Mouse (Mus musculus) brain, embryonic 14.5 days (tissue): Measurements from ENCODE around the gene Cradd. TPM values are rescaled to one million over a fixed set of nuclear protein-coding genes. Genes with fewer than 3 reads are reported as not detected.

Source experiments
- DNase-seq: peaks from one replicate; pipeline ENCODE4 v3.0.0-alpha.2; 2011; ENCODE audit warnings: low read depth
- CTCF ChIP-seq: fragments of 200-500 bp; IDR thresholded peaks from 2 replicates; pipeline ENCODE4 v1.5.1; 2012; ENCODE audit warnings: inconsistent platforms, mild to moderate bottlenecking, moderate library complexity, borderline replicate concordance; ENCODE audit not compliant: insufficient read depth, insufficient read length; ENCODE audit errors: extremely low read depth
- POLR2A ChIP-seq: fragments of 200-500 bp; IDR thresholded peaks from 2 replicates; pipeline ENCODE4 v1.6.1; 2012; ENCODE audit warnings: mild to moderate bottlenecking, inconsistent platforms, borderline replicate concordance; ENCODE audit not compliant: poor library complexity, insufficient read depth, insufficient read length, severe bottlenecking; ENCODE audit errors: extremely low read depth
- polyA plus RNA-seq: library from polyadenylated mRNA; depleted of rRNA; stranded (reverse); fragments of >200 nt; gene quantifications from 2 replicates; pipeline ENCODE4 v1.2.3, GENCODE M21; 2012

Gene Cradd
- polyA plus RNA-seq, 1 experiment = 10.1 TPM

GRCm38 (mm10) chr10:95254046-95254445 lies 69.9 kb downstream of the Cradd start:
- DNase-seq = no peak
- TF ChIP-seq CTCF (no peak), POLR2A (no peak)

GRCm38 (mm10) chr10:95251674-95252073 lies 72.3 kb downstream of the Cradd start:
- DNase-seq = no peak
- TF ChIP-seq CTCF (no peak), POLR2A (no peak)

- DNase-seq = no peak
- TF ChIP-seq CTCF (no peak), POLR2A (no peak)
Observed at GRCm38 (mm10) chr10:95248362-95248761, 75.6 kb downstream of the Cradd start.

GRCm38 (mm10) chr10:95246696-95247095 lies 77.2 kb downstream of the Cradd start:
- DNase-seq = no peak
- TF ChIP-seq CTCF (no peak), POLR2A (no peak)

- TF ChIP-seq POLR2A = no peak
- TF ChIP-seq CTCF = peak; percentile 43; the same call in 1 of the 2 replicates
- DNase-seq = peak; percentile 74
Observed at GRCm38 (mm10) chr10:95245680-95245982, 78.3 kb downstream of the Cradd start.

- TF ChIP-seq POLR2A (no peak), CTCF (no peak)
- no peak for DNase-seq
Observed at GRCm38 (mm10) chr10:95244961-95245679, 78.8 kb downstream of the Cradd start.

GRCm38 (mm10) chr10:95239196-95240069 lies 84.5 kb downstream of the Cradd start:
- TF ChIP-seq POLR2A (no peak), CTCF (no peak)
- peak; percentile 95 for DNase-seq

- peak; percentile 72 for DNase-seq
- TF ChIP-seq CTCF (no peak), POLR2A (no peak)
Observed at GRCm38 (mm10) chr10:95238667-95239066, 85.3 kb downstream of the Cradd start.

GRCm38 (mm10) chr10:95236226-95236625 lies 87.7 kb downstream of the Cradd start:
- no peak for TF ChIP-seq POLR2A
- no peak for TF ChIP-seq CTCF
- DNase-seq = no peak

- peak; percentile 86 for DNase-seq
Observed at GRCm38 (mm10) chr10:95234661-95235060, 89.3 kb downstream of the Cradd start.

GRCm38 (mm10) chr10:95233044-95233443 lies 90.9 kb downstream of the Cradd start:
- no peak for TF ChIP-seq CTCF
- no peak for TF ChIP-seq POLR2A
- DNase-seq = no peak

More at GRCm38 (mm10) chr10:95234661-95235060, 89.3 kb downstream of the Cradd start:
- no peak for TF ChIP-seq POLR2A
- TF ChIP-seq CTCF = no peak
